Mouse (Mus musculus): ENCODE measurements at regions not wholly inside any gene's neighbourhood (a gene's known extent, or its start where the extent isn't known, plus 50 kb on each side); places are given as distances from the start of the nearest gene placed in this dataset.
"Not testable (repeated sequence)": the region's sequence is repeated elsewhere in the genome, so short reads cannot be mapped to it uniquely, and the experiment has no call there.

- WGBS: 88% methylated on average over 8 of the region's 8 CpGs
- H3K4me3 ChIP-seq (ENCODE audit: control insufficient read depth, insufficient read depth, low read length): no peak overlapping the region
Measured at GRCm38 (mm10) chr10:111354607-111355006, 56.1 kb downstream of the Bbs10 start.

DNA sequence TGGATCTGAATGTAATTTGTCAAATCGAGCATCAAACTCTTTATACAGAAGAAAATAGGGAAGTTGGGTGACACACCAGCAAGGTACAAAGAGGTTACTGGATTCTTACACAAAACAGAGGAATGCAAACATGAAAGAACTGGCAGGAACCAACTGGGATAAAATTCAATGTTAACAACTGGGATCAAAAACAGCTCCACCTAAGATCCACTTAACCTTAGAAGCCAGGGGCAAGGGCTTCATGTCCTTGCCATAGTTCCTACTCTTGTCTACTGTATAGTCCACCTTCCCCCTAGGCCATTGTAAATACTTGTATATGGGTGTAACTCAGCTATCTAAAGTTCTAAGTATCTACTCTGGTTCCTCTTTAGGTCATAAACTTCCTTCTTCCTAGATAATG is 59.9 kb downstream of the Bbs10 start:
- 22% methylated on average over 1 of the region's 1 CpGs for WGBS
- H3K27me3 ChIP-seq (ENCODE audit: control insufficient read depth, insufficient read depth, low read length); H3K4me3 ChIP-seq (ENCODE audit: control insufficient read depth, insufficient read depth, low read length); DNase-seq; H3K27ac ChIP-seq (ENCODE audit: control insufficient read depth, insufficient read depth, low read length); H3K4me1 ChIP-seq (replicated peaks; ENCODE audit: control insufficient read depth, insufficient read depth, low read length); H3K36me3 ChIP-seq (ENCODE audit: control insufficient read depth, insufficient read depth, low read length): not testable (repeated sequence)

More at GRCm38 (mm10) chr10:111354607-111355006, 56.1 kb downstream of the Bbs10 start:
- no peak for DNase-seq
- H3K36me3 ChIP-seq (ENCODE audit: control insufficient read depth, insufficient read depth, low read length): no peaks in the 10 kb centered on the region
- no peaks in the 10 kb centered on the region for H3K4me1 ChIP-seq (replicated peaks; ENCODE audit: control insufficient read depth, insufficient read depth, low read length)
- H3K27me3 ChIP-seq (ENCODE audit: control insufficient read depth, insufficient read depth, low read length): no peaks in the 10 kb centered on the region
- no peak for TF ChIP-seq POLR2A (IDR thresholded peaks at IDR 0.05; ENCODE audit: control insufficient read depth, extremely low read depth, insufficient read depth, low read length, poor library complexity)
- TF ChIP-seq CTCF (IDR thresholded peaks at IDR 0.05; ENCODE audit: borderline replicate concordance, control insufficient read depth, extremely low read depth, insufficient read depth, low read length, poor library complexity): no peak
- no peak overlapping the region for H3K27ac ChIP-seq (ENCODE audit: control insufficient read depth, insufficient read depth, low read length)

DNA sequence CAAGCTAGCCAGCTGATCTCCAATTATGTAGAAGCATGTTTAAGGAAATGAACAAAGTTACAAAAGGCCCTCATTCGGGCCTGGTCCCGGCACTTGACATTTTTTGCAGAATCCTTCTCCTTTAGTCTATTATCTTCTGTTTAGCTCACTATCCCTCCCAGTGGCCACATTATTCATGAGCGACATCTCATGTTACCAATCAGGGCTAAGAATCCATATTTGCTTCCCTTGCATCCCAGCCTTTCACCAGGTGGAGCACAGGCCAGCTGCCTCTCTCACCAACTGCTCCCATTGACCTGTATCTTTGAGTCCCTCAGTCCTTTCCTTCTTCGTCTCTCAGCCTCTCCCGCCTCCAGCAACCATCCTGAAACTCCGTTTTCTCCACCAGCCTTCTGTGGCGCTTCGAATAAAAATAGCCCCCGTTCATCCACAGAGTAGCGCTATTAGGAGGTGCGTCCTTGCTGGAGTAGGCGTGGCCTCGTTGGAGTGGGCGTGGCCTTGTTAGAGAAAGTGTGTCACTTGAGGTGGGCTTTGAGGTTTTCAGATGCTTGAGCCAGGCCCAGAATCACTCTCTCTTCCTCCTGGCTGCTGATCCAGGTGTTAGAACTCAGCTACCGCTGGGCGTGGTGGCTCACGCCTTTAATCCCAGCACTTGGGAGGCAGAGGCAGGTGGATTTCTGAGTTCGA is 63.4 kb downstream of the Bbs10 start:
- TF ChIP-seq POLR2A (IDR thresholded peaks at IDR 0.05; ENCODE audit: control insufficient read depth, extremely low read depth, insufficient read depth, low read length, poor library complexity): no peak
- no peak for TF ChIP-seq CTCF (IDR thresholded peaks at IDR 0.05; ENCODE audit: borderline replicate concordance, control insufficient read depth, extremely low read depth, insufficient read depth, low read length, poor library complexity)
- Histone ChIP-seq H3K4me1 (replicated peaks; ENCODE audit: control insufficient read depth, insufficient read depth, low read length) (no peaks in the 10 kb centered on the region), H3K27ac (ENCODE audit: control insufficient read depth, insufficient read depth, low read length) (no peak overlapping the region), H3K27me3 (ENCODE audit: control insufficient read depth, insufficient read depth, low read length) (no peaks in the 10 kb centered on the region), H3K36me3 (ENCODE audit: control insufficient read depth, insufficient read depth, low read length) (no peaks in the 10 kb centered on the region), H3K4me3 (ENCODE audit: control insufficient read depth, insufficient read depth, low read length) (no peak overlapping the region)
- 94% methylated on average over 18 of the region's 18 CpGs for WGBS
- DNase-seq: no peak

- Histone ChIP-seq H3K4me1 (replicated peaks; ENCODE audit: control insufficient read depth, insufficient read depth, low read length) (no peaks in the 10 kb centered on the region), H3K4me3 (ENCODE audit: control insufficient read depth, insufficient read depth, low read length) (no peak overlapping the region), H3K27me3 (ENCODE audit: control insufficient read depth, insufficient read depth, low read length) (no peaks in the 10 kb centered on the region), H3K36me3 (ENCODE audit: control insufficient read depth, insufficient read depth, low read length) (no peaks in the 10 kb centered on the region), H3K27ac (ENCODE audit: control insufficient read depth, insufficient read depth, low read length) (no peak overlapping the region)
- WGBS: 69% methylated on average over 14 of the region's 14 CpGs
- no peak for TF ChIP-seq POLR2A (IDR thresholded peaks at IDR 0.05; ENCODE audit: control insufficient read depth, extremely low read depth, insufficient read depth, low read length, poor library complexity)
- TF ChIP-seq CTCF (IDR thresholded peaks at IDR 0.05; ENCODE audit: borderline replicate concordance, control insufficient read depth, extremely low read depth, insufficient read depth, low read length, poor library complexity): no peak
- DNase-seq: no peak
Measured at GRCm38 (mm10) chr10:111363729-111364617, 65.5 kb downstream of the Bbs10 start.

GRCm38 (mm10) chr10:111365011-111365410 is 66.5 kb downstream of the Bbs10 start:
- WGBS: 55% methylated on average over 5 of the region's 5 CpGs
- Histone ChIP-seq H3K36me3 (ENCODE audit: control insufficient read depth, insufficient read depth, low read length) (no peaks in the 10 kb centered on the region), H3K27me3 (ENCODE audit: control insufficient read depth, insufficient read depth, low read length) (no peaks in the 10 kb centered on the region), H3K4me3 (ENCODE audit: control insufficient read depth, insufficient read depth, low read length) (no peak overlapping the region), H3K4me1 (replicated peaks; ENCODE audit: control insufficient read depth, insufficient read depth, low read length) (no peaks in the 10 kb centered on the region), H3K27ac (ENCODE audit: control insufficient read depth, insufficient read depth, low read length) (no peak overlapping the region)
- DNase-seq: no peak
- TF ChIP-seq CTCF (IDR thresholded peaks at IDR 0.05; ENCODE audit: borderline replicate concordance, control insufficient read depth, extremely low read depth, insufficient read depth, low read length, poor library complexity) (no peak), POLR2A (IDR thresholded peaks at IDR 0.05; ENCODE audit: control insufficient read depth, extremely low read depth, insufficient read depth, low read length, poor library complexity) (no peak)

- H3K4me1 ChIP-seq (replicated peaks; ENCODE audit: control insufficient read depth, insufficient read depth, low read length); H3K36me3 ChIP-seq (ENCODE audit: control insufficient read depth, insufficient read depth, low read length); H3K4me3 ChIP-seq (ENCODE audit: control insufficient read depth, insufficient read depth, low read length); H3K27me3 ChIP-seq (ENCODE audit: control insufficient read depth, insufficient read depth, low read length); H3K27ac ChIP-seq (ENCODE audit: control insufficient read depth, insufficient read depth, low read length); DNase-seq: not testable (repeated sequence)
- 91% methylated on average over 3 of the region's 3 CpGs for WGBS
Measured at GRCm38 (mm10) chr10:111369046-111369445, 70.6 kb downstream of the Bbs10 start.
